Mouse (Mus musculus) c-Kit-positive CD71-negative TER-119-negative erythroid progenitor cells, embryonic 14.5 days (primary cell): ENCODE data around the gene Methig1.
"Not testable (repeated sequence)": the region's sequence is repeated elsewhere in the genome, so short reads cannot be mapped to it uniquely, and the experiment has no call there.

Source experiments
- DNase-seq: peaks from one replicate; pipeline ENCODE4 v3.0.0-alpha.2; 2013; ENCODE audit warnings: low read depth

Gene Methig1

GRCm38 (mm10) chr15:100337847-100338246 lies 15.1 kb upstream of the Methig1 start:
- not testable (repeated sequence) for DNase-seq

- DNase-seq: not testable (repeated sequence)
Observed at GRCm38 (mm10) chr15:100341314-100341980, 11.5 kb upstream of the Methig1 start.

GRCm38 (mm10) chr15:100345484-100345883 lies 7.5 kb upstream of the Methig1 start:
- no peak for DNase-seq

- no peak for DNase-seq
Observed at GRCm38 (mm10) chr15:100346761-100347160, 6.2 kb upstream of the Methig1 start.

- DNase-seq: no peak
Observed at GRCm38 (mm10) chr15:100349496-100349895, 3.5 kb upstream of the Methig1 start.

GRCm38 (mm10) chr15:100351501-100352060 lies 1.4 kb upstream of the Methig1 start:
- DNase-seq: no peak

GRCm38 (mm10) chr15:100353399-100353798 lies 450 bp downstream of the Methig1 start:
- DNase-seq: not testable (repeated sequence)

- no peak for DNase-seq
Observed at GRCm38 (mm10) chr15:100355876-100356275, 2.9 kb downstream of the Methig1 start.

- no peak for DNase-seq
Observed at GRCm38 (mm10) chr15:100364242-100364641, 11.3 kb downstream of the Methig1 start, which contains the start of gene Higd1c. Gene Higd1c (plus strand): TSS chr15:100364542.

- DNase-seq: not testable (repeated sequence)
Observed at GRCm38 (mm10) chr15:100365967-100366366, 13.0 kb downstream of the Methig1 start.

- no peak for DNase-seq
Observed at GRCm38 (mm10) chr15:100367119-100367518, 14.2 kb downstream of the Methig1 start.

GRCm38 (mm10) chr15:100375066-100375465 lies 22.1 kb downstream of the Methig1 start:
- DNase-seq: peak; percentile 29

- not testable (repeated sequence) for DNase-seq
Observed at GRCm38 (mm10) chr15:100377847-100378505, 25.0 kb downstream of the Methig1 start.

- no peak for DNase-seq
Observed at GRCm38 (mm10) chr15:100379658-100380057, 26.7 kb downstream of the Methig1 start.

- DNase-seq: no peak
Observed at GRCm38 (mm10) chr15:100380104-100380503, 27.2 kb downstream of the Methig1 start.

GRCm38 (mm10) chr15:100385705-100386104 lies 32.8 kb downstream of the Methig1 start:
- no peak for DNase-seq

GRCm38 (mm10) chr15:100387544-100388223 lies 34.7 kb downstream of the Methig1 start:
- DNase-seq: no peak

- no peak for DNase-seq
Observed at GRCm38 (mm10) chr15:100388224-100388835, 35.4 kb downstream of the Methig1 start.

GRCm38 (mm10) chr15:100388886-100389285 lies 35.9 kb downstream of the Methig1 start:
- no peak for DNase-seq

- DNase-seq: no peak
Observed at GRCm38 (mm10) chr15:100391066-100391465, 38.1 kb downstream of the Methig1 start.

- DNase-seq: no peak
Observed at GRCm38 (mm10) chr15:100391599-100391998, 38.6 kb downstream of the Methig1 start.

GRCm38 (mm10) chr15:100393016-100393415 lies 40.1 kb downstream of the Methig1 start:
- DNase-seq: no peak
